Mouse (Mus musculus): ENCODE measurements around the gene Socs5.

Gene Socs5

GRCm38 (mm10) chr17:87172031-87172430, 64.6 kb downstream of the Socs5 start:
- DNase-seq, result no peak

- DNase-seq, result no peak
Observed at GRCm38 (mm10) chr17:87173966-87174365, 66.5 kb downstream of the Socs5 start.

GRCm38 (mm10) chr17:87174651-87175331, 67.3 kb downstream of the Socs5 start:
- DNase-seq, result no peak

- no peak for DNase-seq
Observed at GRCm38 (mm10) chr17:87176066-87177012, 68.9 kb downstream of the Socs5 start.

- DNase-seq, result no peak
Observed at GRCm38 (mm10) chr17:87178596-87179590, 71.4 kb downstream of the Socs5 start.

GRCm38 (mm10) chr17:87179939-87180550, 72.6 kb downstream of the Socs5 start:
- DNase-seq, result no peak

- no peak for DNase-seq
Observed at GRCm38 (mm10) chr17:87181683-87182346, 74.3 kb downstream of the Socs5 start.

GRCm38 (mm10) chr17:87185461-87186066, 78.1 kb downstream of the Socs5 start:
- DNase-seq, result peak; percentile 39

- no peak for DNase-seq
Observed at GRCm38 (mm10) chr17:87187005-87187404, 79.5 kb downstream of the Socs5 start.
